Mouse (Mus musculus) lung, postnatal 0 days (tissue): ENCODE data around the gene Tifa. TPM values are rescaled to one million over a fixed set of nuclear protein-coding genes. Genes with fewer than 3 reads are reported as not detected.
A peak's percentile ranks its signal among the peaks of the same experiment; 100 is the strongest.

ENCODE experiments used
- ATAC-seq: fragments of 200-750 bp; cut with Nextera tagmentation; 2 replicates; pipeline ENCODE4 v1.8.0; 2017; ENCODE audit warnings: moderate library complexity
- DNase-seq: peaks from one replicate; pipeline ENCODE4 v3.0.0-alpha.2; 2016; ENCODE audit warnings: low spot score
- H3K27ac ChIP-seq: fragments of 300-500 bp; sonication (generic); 2 replicates; pipeline ENCODE4 v1.5.1; 2014; ENCODE audit warnings: antibody characterized with exemption, mild to moderate bottlenecking, low read length, mixed read lengths
- H3K27me3 ChIP-seq: fragments of 300-500 bp; sonication (generic); replicated peaks from 2 replicates; pipeline ENCODE4 v1.6.1; 2014; ENCODE audit warnings: low read length, mixed read lengths; ENCODE audit not compliant: insufficient read depth
- H3K36me3 ChIP-seq: fragments of 300-500 bp; sonication (generic); 2 replicates; pipeline ENCODE4 v1.6.1; 2014; ENCODE audit warnings: low read length, mixed read lengths; ENCODE audit not compliant: insufficient read depth
- H3K4me1 ChIP-seq: fragments of 300-500 bp; sonication (generic); 2 replicates; pipeline ENCODE4 v1.6.1; 2014; ENCODE audit warnings: antibody characterized with exemption, low read depth, low read length, mixed read lengths; ENCODE audit not compliant: insufficient read depth
- H3K4me2 ChIP-seq: fragments of 300-500 bp; sonication (generic); replicated peaks from 2 replicates; pipeline ENCODE4 v1.6.1; 2014; ENCODE audit warnings: low read depth, mild to moderate bottlenecking, low read length, moderate library complexity, mixed read lengths
- H3K4me3 ChIP-seq: fragments of 300-500 bp; sonication (generic); 2 replicates; pipeline ENCODE4 v1.5.1; 2014; ENCODE audit warnings: low read depth, low read length
- H3K9ac ChIP-seq: fragments of 300-500 bp; sonication (generic); replicated peaks from 2 replicates; pipeline ENCODE4 v1.6.1; 2014; ENCODE audit warnings: low read depth, mild to moderate bottlenecking
- H3K9me3 ChIP-seq: fragments of 300-500 bp; sonication (generic); 2 replicates; pipeline ENCODE4 v1.6.1; 2016; ENCODE audit warnings: low read length, mixed read lengths
- CTCF ChIP-seq: IDR thresholded peaks from 2 replicates; pipeline ENCODE4 v1.5.1; 2016; ENCODE audit warnings: antibody characterized with exemption, mild to moderate bottlenecking
- EP300 ChIP-seq: IDR thresholded peaks from 2 replicates; pipeline ENCODE4 v1.6.1; 2016; ENCODE audit warnings: antibody characterized with exemption, mild to moderate bottlenecking, control low read depth
- WGBS: fragments of 180-500 bp; shearing (Covaris S2); extraction: QIAGEN DNeasy Blood & Tissue Kit; methylation state at CpG from one replicate; pipeline ENCODE4 v1.1.7; 2014; 5-methylcytosine and 5-hydroxymethylcytosine counted together
- polyA plus RNA-seq: library from polyadenylated mRNA; unstranded; fragments of >200 nt; fragmentation: Nextera tagmentation; extraction: Ambion mirVana; gene quantifications from 2 replicates; pipeline ENCODE4 v1.2.1, GENCODE M21; 2015

Gene Tifa
- polyA plus RNA-seq, 1 experiment from 2014 or later, result 6.3 TPM

- H3K4me3 ChIP-seq, result no peak overlapping the region
- H3K36me3 ChIP-seq, result no peaks in the 10 kb centered on the region
- DNase-seq (peak; percentile 92), ATAC-seq (peak; percentile 65)
- TF ChIP-seq EP300, result no peak
- peak; percentile 89 for TF ChIP-seq CTCF
- H3K9ac ChIP-seq, result no peak overlapping the region
- H3K27me3 ChIP-seq, result no peaks in the 10 kb centered on the region
- 0 out of 2 replicates have a peak overlapping the region, but pooled peaks have one; percentile 5 for H3K4me2 ChIP-seq
- no peaks in the 10 kb centered on the region for H3K4me1 ChIP-seq
- no peaks in the 10 kb centered on the region for H3K9me3 ChIP-seq
- no peak overlapping the region for H3K27ac ChIP-seq
- WGBS, result 18% methylated on average over 7 of the region's 7 CpGs
Observed at GRCm38 (mm10) chr3:127763076-127763612, 26.5 kb upstream of the Tifa start.

- no peak overlapping the region for H3K4me3 ChIP-seq
- DNase-seq, result no peak
- 59% methylated on average over 5 of the region's 5 CpGs for WGBS
- no peak overlapping the region for H3K4me2 ChIP-seq
- H3K9ac ChIP-seq, result no peak overlapping the region
- H3K4me1 ChIP-seq, result no peaks in the 10 kb centered on the region
- no peaks in the 10 kb centered on the region for H3K36me3 ChIP-seq
- TF ChIP-seq CTCF (peak; percentile 35), EP300 (no peak)
- no peaks in the 10 kb centered on the region for H3K27me3 ChIP-seq
- no peak overlapping the region for H3K27ac ChIP-seq
- H3K9me3 ChIP-seq, result no peaks in the 10 kb centered on the region
- ATAC-seq, result no peak
Observed at GRCm38 (mm10) chr3:127764541-127764940, 25.1 kb upstream of the Tifa start.

DNA sequence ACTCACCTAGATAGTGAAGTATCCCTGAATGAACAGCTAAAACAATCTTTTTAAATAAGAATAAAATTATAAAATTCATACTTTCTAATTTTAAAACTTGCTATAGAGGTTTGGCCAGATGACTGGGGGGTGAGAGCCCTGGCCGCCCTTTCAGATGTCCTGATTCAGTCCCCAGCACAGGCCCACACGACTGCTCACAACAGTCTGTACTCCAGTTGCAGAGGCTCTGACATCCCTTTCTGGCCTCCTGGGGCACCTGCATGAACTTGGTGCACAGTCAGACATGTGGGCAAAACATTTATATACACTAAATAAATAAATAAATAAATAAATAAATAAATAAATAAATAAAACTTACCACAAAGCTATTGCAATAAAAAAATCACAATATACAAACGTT, 23.6 kb upstream of the Tifa start:
- Histone ChIP-seq H3K36me3 (no peaks in the 10 kb centered on the region), H3K27me3 (no peaks in the 10 kb centered on the region), H3K9me3 (no peaks in the 10 kb centered on the region), H3K27ac (no peak overlapping the region), H3K4me2 (no peak overlapping the region), H3K4me1 (no peaks in the 10 kb centered on the region), H3K4me3 (no peak overlapping the region), H3K9ac (no peak overlapping the region)
- WGBS, result 64% methylated on average over 3 of the region's 3 CpGs
- DNase-seq, result no peak
- no peak for ATAC-seq
- TF ChIP-seq CTCF (no peak), EP300 (no peak)

- H3K36me3 ChIP-seq, result no peaks in the 10 kb centered on the region
- no peak for TF ChIP-seq EP300
- no peak for TF ChIP-seq CTCF
- ATAC-seq, result peak; percentile 66
- peak; percentile 69 for DNase-seq
- no peaks in the 10 kb centered on the region for H3K27me3 ChIP-seq
- H3K9me3 ChIP-seq, result no peaks in the 10 kb centered on the region
- 69% methylated on average over 11 of the region's 11 CpGs for WGBS
- H3K4me1 ChIP-seq, result no peaks in the 10 kb centered on the region
- no peak overlapping the region for H3K9ac ChIP-seq
- no peak overlapping the region for H3K27ac ChIP-seq
- no peak overlapping the region for H3K4me3 ChIP-seq
- no peak overlapping the region for H3K4me2 ChIP-seq
Observed at GRCm38 (mm10) chr3:127769146-127769545, 20.5 kb upstream of the Tifa start.

- Histone ChIP-seq H3K27ac (peak within 1 kb of the TSS; percentile 63; the same call in 1 of the 2 replicates), H3K27me3 (no peaks in the 10 kb centered on the region), H3K4me1 (no peaks in the 10 kb centered on the region), H3K9ac (no peak within 1 kb of the TSS), H3K9me3 (no peaks in the 10 kb centered on the region), H3K4me3 (peak within 1 kb of the TSS; percentile 50), H3K4me2 (peak within 1 kb of the TSS; percentile 62), H3K36me3 (no peaks in the 10 kb centered on the region)
- under 1% methylated on average over 24 of the region's 24 CpGs for WGBS
- TF ChIP-seq EP300, result no peak
- TF ChIP-seq CTCF, result peak; percentile 69
- ATAC-seq, result peak; percentile 90
- DNase-seq, result peak; percentile 92
Observed at GRCm38 (mm10) chr3:127780021-127780644, 9.5 kb upstream of the Tifa start, which contains the start of gene Alpk1. Gene Alpk1 (minus strand): TSS chr3:127780527.

GRCm38 (mm10) chr3:127780921-127781320, 8.7 kb upstream of the Tifa start:
- WGBS, result 77% methylated on average over 9 of the region's 9 CpGs
- DNase-seq (no peak), ATAC-seq (no peak)
- no peaks in the 10 kb centered on the region for H3K27me3 ChIP-seq
- H3K36me3 ChIP-seq, result no peaks in the 10 kb centered on the region
- no peaks in the 10 kb centered on the region for H3K9me3 ChIP-seq
- TF ChIP-seq CTCF (no peak), EP300 (no peak)
- H3K4me3 ChIP-seq, result no peak overlapping the region
- H3K27ac ChIP-seq, result no peak overlapping the region
- no peaks in the 10 kb centered on the region for H3K4me1 ChIP-seq
- no peak overlapping the region for H3K9ac ChIP-seq
- H3K4me2 ChIP-seq, result no peak overlapping the region
